Mouse (Mus musculus) Muller cell, postnatal 12 days (primary cell): ENCODE data around the gene Txndc9.

ENCODE experiments used
- DNase-seq: peaks from one replicate; pipeline ENCODE4 v3.0.0-alpha.2; 2015; ENCODE audit errors: inconsistent ontology term

Gene Txndc9

GRCm38 (mm10) chr1:37997867-37998266 lies at the start of gene Txndc9, which contains the start of gene Eif5b:
Gene Txndc9, minus strand, starts transcription at chr1:37997893.
Gene Eif5b, plus strand, starts transcription at chr1:37998010.
- peak; percentile 96 for DNase-seq

- DNase-seq, result peak; percentile 61
These were observed 41.2 kb upstream of the Txndc9 start for GRCm38 (mm10) chr1:38038898-38039297.

- DNase-seq, result no peak
These were observed 39.7 kb upstream of the Txndc9 start for GRCm38 (mm10) chr1:38037375-38037774.

GRCm38 (mm10) chr1:38035521-38035920 lies 37.8 kb upstream of the Txndc9 start:
- DNase-seq, result peak; percentile 93

- DNase-seq, result peak; percentile 88
These were observed 33.7 kb upstream of the Txndc9 start for GRCm38 (mm10) chr1:38031391-38031790.

GRCm38 (mm10) chr1:38027301-38027700 lies 29.6 kb upstream of the Txndc9 start:
- DNase-seq, result no peak

- no peak for DNase-seq
These were observed 17.0 kb upstream of the Txndc9 start for GRCm38 (mm10) chr1:38014551-38015203.

- DNase-seq, result no peak
These were observed 14.8 kb upstream of the Txndc9 start for GRCm38 (mm10) chr1:38012509-38012908.

GRCm38 (mm10) chr1:38012104-38012503 lies 14.4 kb upstream of the Txndc9 start:
- no peak for DNase-seq

GRCm38 (mm10) chr1:38011647-38012046 lies 14.0 kb upstream of the Txndc9 start:
- DNase-seq, result no peak

- no peak for DNase-seq
These were observed 9.0 kb upstream of the Txndc9 start for GRCm38 (mm10) chr1:38006741-38007140.

GRCm38 (mm10) chr1:38003046-38003445 lies 5.4 kb upstream of the Txndc9 start:
- no peak for DNase-seq

GRCm38 (mm10) chr1:38001956-38002355 lies 4.3 kb upstream of the Txndc9 start:
- no peak for DNase-seq

GRCm38 (mm10) chr1:38000844-38001243 lies 3.2 kb upstream of the Txndc9 start:
- no peak for DNase-seq

GRCm38 (mm10) chr1:37999552-37999951 lies 1.9 kb upstream of the Txndc9 start:
- no peak for DNase-seq

- DNase-seq, result peak; percentile 20
These were observed 892 bp upstream of the Txndc9 start for GRCm38 (mm10) chr1:37998371-37999199.

- peak; percentile 97 for DNase-seq
These were observed 712 bp downstream of the Txndc9 start for GRCm38 (mm10) chr1:37996877-37997484.

- DNase-seq, result no peak
These were observed 1.5 kb downstream of the Txndc9 start for GRCm38 (mm10) chr1:37996226-37996625.

- DNase-seq, result no peak
These were observed 9.8 kb downstream of the Txndc9 start for GRCm38 (mm10) chr1:37987856-37988255.

- peak; percentile 11 for DNase-seq
These were observed 11.8 kb downstream of the Txndc9 start for GRCm38 (mm10) chr1:37985764-37986323.

GRCm38 (mm10) chr1:37984326-37984725 lies 13.4 kb downstream of the Txndc9 start:
- DNase-seq, result no peak

- no peak for DNase-seq
These were observed 20.4 kb downstream of the Txndc9 start for GRCm38 (mm10) chr1:37977303-37977702.
